Mouse (Mus musculus) heart, postnatal 0 days (tissue): ENCODE measurements around the gene Dnase2a. TPM values are rescaled to one million over a fixed set of nuclear protein-coding genes. Genes with fewer than 3 reads are reported as not detected.

Experiments
- ATAC-seq: fragments of 200-750 bp; cut with Nextera tagmentation; 2 replicates; pipeline ENCODE4 v1.8.0; 2017; ENCODE audit warnings: low read depth, moderate number of reproducible peaks, moderate library complexity; ENCODE audit not compliant: insufficient read depth
- DNase-seq: peaks from one replicate; pipeline ENCODE4 v3.0.0-alpha.2; 2016; ENCODE audit warnings: low spot score
- H3K27ac ChIP-seq: fragments of 300-500 bp; sonication (generic); 2 replicates; pipeline ENCODE4 v1.5.1; 2014; ENCODE audit warnings: low read depth, mild to moderate bottlenecking
- H3K27me3 ChIP-seq: fragments of 300-500 bp; sonication (generic); 2 replicates; pipeline ENCODE4 v1.6.1; 2014; ENCODE audit warnings: low read length, mixed read lengths; ENCODE audit not compliant: control insufficient read depth, insufficient read depth
- H3K36me3 ChIP-seq: fragments of 300-500 bp; sonication (generic); replicated peaks from 2 replicates; pipeline ENCODE4 v1.6.1; 2014; ENCODE audit warnings: low read length, mixed read lengths; ENCODE audit not compliant: control insufficient read depth, insufficient read depth
- H3K4me1 ChIP-seq: fragments of 300-500 bp; sonication (generic); 2 replicates; pipeline ENCODE4 v1.6.1; 2014; ENCODE audit warnings: antibody characterized with exemption; ENCODE audit not compliant: control insufficient read depth, insufficient read depth
- H3K4me2 ChIP-seq: fragments of 300-500 bp; sonication (generic); 2 replicates; pipeline ENCODE4 v1.6.1; 2014; ENCODE audit warnings: low read depth, mild to moderate bottlenecking, low read length, moderate library complexity
- H3K4me3 ChIP-seq: fragments of 300-500 bp; sonication (generic); 2 replicates; pipeline ENCODE4 v1.5.1; 2014; ENCODE audit warnings: low read depth, low read length
- H3K9ac ChIP-seq: fragments of 300-500 bp; sonication (generic); replicated peaks from 2 replicates; pipeline ENCODE4 v1.6.1; 2014; ENCODE audit warnings: low read depth, low read length, mixed read lengths
- H3K9me3 ChIP-seq: fragments of 300-500 bp; sonication (generic); replicated peaks from 2 replicates; pipeline ENCODE4 v1.6.1; 2016; ENCODE audit warnings: low read length; ENCODE audit not compliant: control insufficient read depth
- CTCF ChIP-seq: IDR thresholded peaks from 2 replicates; pipeline ENCODE4 v1.5.1; 2016; ENCODE audit warnings: antibody characterized with exemption, control low read depth, low read depth
- EP300 ChIP-seq: IDR thresholded peaks from 2 replicates; pipeline ENCODE4 v1.6.1; 2016; ENCODE audit warnings: antibody characterized with exemption, low read depth
- WGBS: fragments of 180-500 bp; shearing (Covaris S2); extraction: QIAGEN DNeasy Blood & Tissue Kit; methylation state at CpG from one replicate; pipeline ENCODE4 v1.1.7; 2014; 5-methylcytosine and 5-hydroxymethylcytosine counted together
- polyA plus RNA-seq: library from polyadenylated mRNA; unstranded; fragments of >200 nt; fragmentation: Nextera tagmentation; extraction: Ambion mirVana; gene quantifications from 2 replicates; pipeline ENCODE4 v1.2.1, GENCODE M21; 2015
- total RNA-seq: library from RNA; depleted of rRNA; stranded (reverse); fragments of >200 nt; gene quantifications from 2 replicates; pipeline ENCODE4 v1.2.3, GENCODE M21; 2014; ENCODE audit warnings: low replicate concordance

Gene Dnase2a
- total and polyA plus RNA-seq, 2 experiments from 2014 or later: 4.6 to 11.0 TPM

DNA sequence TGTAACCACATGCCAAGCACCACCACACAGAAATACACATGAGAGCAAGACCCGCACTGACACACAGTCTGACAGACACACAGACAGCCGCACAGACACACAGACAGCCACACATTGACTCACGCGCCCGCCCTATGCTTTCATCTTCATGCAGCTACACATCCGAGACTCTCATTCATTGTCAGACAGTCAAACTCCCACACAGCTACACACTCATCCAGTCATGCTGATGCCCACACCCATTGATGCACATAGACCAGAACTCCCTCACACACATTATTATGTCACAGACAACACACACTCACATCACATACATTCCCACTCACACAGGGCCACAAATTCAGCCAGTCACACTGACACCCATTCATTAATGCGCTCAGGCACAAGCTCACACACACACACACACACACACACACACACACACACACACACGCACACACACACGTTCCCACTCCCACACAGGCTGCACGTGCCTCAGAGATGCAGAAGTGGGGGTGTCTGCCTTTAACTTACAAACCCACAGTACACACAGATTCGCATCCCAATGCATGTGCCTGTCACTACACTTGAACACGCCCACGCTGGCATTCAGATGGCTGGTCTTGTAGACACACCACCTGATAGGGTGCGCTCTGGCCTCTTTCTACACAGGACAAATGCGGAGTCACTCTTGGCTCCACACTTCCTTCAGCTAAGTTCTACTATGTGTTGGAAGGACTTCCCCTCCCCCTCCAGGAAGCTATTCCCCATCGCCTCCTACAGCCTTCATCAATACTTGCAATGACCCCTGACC lies 25.6 kb downstream of the Dnase2a start:
- ATAC-seq (no peak), DNase-seq (no peak)
- WGBS: 73% methylated on average over 16 of the region's 16 CpGs
- Histone ChIP-seq H3K9ac (no peak overlapping the region), H3K27me3 (peaks cover 83% of the 10 kb centered on the region), H3K4me2 (no peak overlapping the region), H3K4me3 (no peak overlapping the region), H3K4me1 (0 out of 2 replicates have a peak, but pooled peaks cover 6% of the 10 kb centered on the region), H3K9me3 (no peaks in the 10 kb centered on the region), H3K36me3 (no peaks in the 10 kb centered on the region), H3K27ac (no peak overlapping the region)
- TF ChIP-seq CTCF: no peak
- no peak for TF ChIP-seq EP300

DNA sequence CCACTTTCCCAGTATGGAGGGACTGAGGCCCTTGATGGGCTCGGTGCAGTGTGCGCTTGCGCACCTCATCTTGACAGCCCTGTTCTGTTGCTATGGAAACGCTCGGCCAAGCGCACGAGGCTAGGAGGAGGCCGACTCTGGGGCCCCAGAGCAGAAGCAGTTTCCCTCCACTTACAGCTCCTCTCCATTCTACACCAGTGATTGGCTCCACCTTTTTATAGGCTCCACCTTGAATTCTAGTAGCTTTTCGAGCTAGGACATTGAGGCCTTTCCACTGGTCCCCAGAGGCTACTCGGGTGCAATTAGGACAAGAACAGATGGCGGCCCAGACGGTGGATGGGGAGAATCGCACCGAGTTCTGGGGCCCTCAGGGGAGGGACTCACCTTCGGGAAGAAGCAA lies 26.5 kb downstream of the Dnase2a start:
- no peak for ATAC-seq
- no peak for DNase-seq
- no peak overlapping the region for H3K9ac ChIP-seq
- WGBS: 5% methylated on average over 15 of the region's 15 CpGs
- 0 out of 2 replicates have a peak, but pooled peaks cover 6% of the 10 kb centered on the region for H3K4me1 ChIP-seq
- no peak overlapping the region for H3K4me3 ChIP-seq
- TF ChIP-seq EP300 (no peak), CTCF (no peak)
- H3K27me3 ChIP-seq: peaks cover 79% of the 10 kb centered on the region
- H3K4me2 ChIP-seq: no peak overlapping the region
- no peaks in the 10 kb centered on the region for H3K9me3 ChIP-seq
- H3K36me3 ChIP-seq: no peaks in the 10 kb centered on the region
- H3K27ac ChIP-seq: no peak overlapping the region

DNA sequence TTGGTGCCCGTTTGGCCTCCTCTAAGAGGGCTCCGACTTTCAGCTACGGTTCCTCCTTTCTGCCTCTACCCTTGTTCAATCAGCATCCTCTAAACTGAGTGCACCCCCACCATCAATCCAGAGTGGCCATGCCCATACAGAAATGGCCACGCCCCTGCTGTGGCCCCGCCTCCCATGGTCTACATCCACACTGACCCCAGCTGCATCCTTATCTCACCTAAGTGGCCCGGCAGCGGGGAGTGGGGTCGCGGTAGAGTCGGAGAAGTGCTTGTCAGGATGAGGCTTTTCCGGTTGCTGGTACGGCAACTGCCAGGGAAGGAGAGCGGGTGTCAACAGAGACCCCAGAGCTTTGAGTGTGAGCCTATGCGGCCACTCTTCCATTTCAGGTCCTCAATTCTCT lies 27.1 kb downstream of the Dnase2a start:
- H3K27ac ChIP-seq: no peak overlapping the region
- DNase-seq (no peak), ATAC-seq (no peak)
- peaks cover 73% of the 10 kb centered on the region for H3K27me3 ChIP-seq
- H3K36me3 ChIP-seq: no peaks in the 10 kb centered on the region
- no peak overlapping the region for H3K4me3 ChIP-seq
- 5% methylated on average over 14 of the region's 14 CpGs for WGBS
- no peak for TF ChIP-seq CTCF
- no peaks in the 10 kb centered on the region for H3K9me3 ChIP-seq
- 0 out of 2 replicates have a peak, but pooled peaks cover 6% of the 10 kb centered on the region for H3K4me1 ChIP-seq
- H3K9ac ChIP-seq: no peak overlapping the region
- no peak overlapping the region for H3K4me2 ChIP-seq

DNA sequence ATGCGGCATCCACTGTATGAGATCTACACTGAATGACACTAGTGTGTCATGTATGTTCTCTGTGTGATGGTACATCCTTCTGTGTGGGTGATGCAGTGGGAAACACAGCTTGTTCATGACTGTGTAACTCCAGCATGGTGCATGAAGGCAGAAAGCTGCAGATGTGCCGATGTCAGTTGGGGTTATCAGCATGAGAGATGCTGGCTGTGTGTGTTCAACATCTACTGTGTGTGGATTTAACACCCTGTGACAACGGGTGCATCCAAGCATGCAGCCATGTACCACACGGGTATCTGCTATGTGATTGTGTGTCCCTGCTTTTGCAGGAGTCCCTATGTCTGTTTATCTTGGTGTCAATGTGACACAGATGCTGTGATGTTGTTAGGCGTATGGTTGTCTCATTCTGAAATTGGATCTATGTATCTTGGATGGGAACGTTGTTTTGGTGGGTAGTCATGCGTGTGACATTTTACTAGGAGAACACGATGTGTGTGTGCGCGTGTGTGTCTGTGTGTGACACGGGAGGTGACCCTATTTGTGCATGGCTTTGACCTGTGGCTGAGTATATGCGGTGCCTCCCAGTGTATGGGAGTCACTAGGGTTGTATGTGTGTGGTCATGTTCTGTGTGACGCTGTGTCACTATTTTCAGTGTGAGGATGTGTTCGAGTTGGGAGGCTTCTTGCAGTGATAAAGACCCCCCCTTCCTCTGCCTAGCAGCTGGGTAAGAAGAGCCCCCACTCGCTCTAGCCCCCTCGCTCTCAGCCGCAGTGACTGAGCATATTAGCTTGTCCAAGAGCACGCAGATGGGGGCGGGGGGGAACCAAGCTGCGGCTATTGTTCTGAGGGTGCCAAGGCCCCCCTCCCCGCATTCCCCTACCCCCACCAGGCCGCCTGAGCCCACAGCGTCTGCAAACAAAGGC lies 27.9 kb downstream of the Dnase2a start:
- no peak overlapping the region for H3K9ac ChIP-seq
- TF ChIP-seq CTCF: no peak
- no peak for TF ChIP-seq EP300
- H3K27me3 ChIP-seq: peaks cover 69% of the 10 kb centered on the region
- H3K9me3 ChIP-seq: no peaks in the 10 kb centered on the region
- no peak overlapping the region for H3K27ac ChIP-seq
- no peak for ATAC-seq
- no peaks in the 10 kb centered on the region for H3K36me3 ChIP-seq
- DNase-seq: no peak
- WGBS: 26% methylated on average over 23 of the region's 23 CpGs
- H3K4me1 ChIP-seq: 0 out of 2 replicates have a peak, but pooled peaks cover 6% of the 10 kb centered on the region
- peak overlapping the region; percentile 66; the same call in 1 of the 2 replicates for H3K4me2 ChIP-seq
- H3K4me3 ChIP-seq: peak overlapping the region; percentile 43

DNA sequence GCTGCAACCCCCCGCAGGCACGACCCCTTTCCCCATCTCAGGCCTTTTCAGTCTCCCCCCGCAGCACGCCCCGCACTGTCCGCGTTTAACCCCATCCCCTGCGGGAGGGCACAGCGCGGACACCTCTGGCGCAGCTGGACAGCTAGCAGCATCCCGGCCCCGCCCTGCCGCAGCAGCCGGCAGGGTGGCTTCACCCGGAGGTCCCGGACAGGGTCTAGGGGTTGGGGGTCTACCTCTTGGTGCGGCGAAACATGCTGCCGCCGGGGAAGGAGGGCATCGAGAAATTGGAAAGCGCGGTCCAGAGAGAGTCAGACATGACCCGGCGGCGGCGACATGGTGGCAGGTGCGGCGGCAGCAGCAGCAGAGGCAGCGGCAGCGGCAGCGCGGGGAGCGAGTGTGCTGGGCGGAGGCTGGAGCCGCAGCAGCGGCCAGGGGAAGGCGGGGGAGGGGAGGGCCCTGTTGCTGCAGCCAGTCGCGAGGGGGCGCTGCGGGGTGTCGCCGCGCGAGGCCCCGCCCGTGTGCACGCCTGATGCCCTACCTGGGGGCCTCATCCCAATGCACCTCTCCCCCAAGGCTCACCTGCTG lies 28.7 kb downstream of the Dnase2a start, which contains the start of gene Mast1:
Mast1 (minus strand) TSS at position 398 of the 585 bp plus-strand sequence.
- 0 out of 2 replicates have a peak, but pooled peaks cover 6% of the 10 kb centered on the region for H3K4me1 ChIP-seq
- H3K4me2 ChIP-seq: peak within 1 kb of the TSS; percentile 66
- peak; percentile 50 for DNase-seq
- no peaks in the 10 kb centered on the region for H3K9me3 ChIP-seq
- H3K27ac ChIP-seq: no peak within 1 kb of the TSS
- WGBS: under 1% methylated on average over 42 of the region's 50 CpGs
- H3K4me3 ChIP-seq: peak within 1 kb of the TSS; percentile 43
- peak; percentile 57 for ATAC-seq
- TF ChIP-seq EP300: no peak
- TF ChIP-seq CTCF: 0 out of 2 replicates have a peak, but pooled peaks have one; percentile 31
- H3K36me3 ChIP-seq: no peaks in the 10 kb centered on the region
- peaks cover 68% of the 10 kb centered on the region for H3K27me3 ChIP-seq
- H3K9ac ChIP-seq: no peak within 1 kb of the TSS
